Mouse (Mus musculus) lung, postnatal 25 days (tissue): ENCODE results near the gene Gfm2.

Source experiments
- DNase-seq: peaks from one replicate; pipeline ENCODE4 v3.0.0; 2022; ENCODE audit warnings: low spot score

Gfm2 gene

GRCm38 (mm10) chr13:97230101-97230500 is 92.4 kb downstream of the Gfm2 start:
- no peak for DNase-seq
